9 mouse cellular contexts compared by ENCODE assay signal in genomic region chr1:93755291-93755610, GRCm38 (mm10). TPM values are rescaled to one million over a fixed set of nuclear protein-coding genes. Genes with fewer than 3 reads are reported as not detected.
DNase-seq lines count a peak whose midpoint lies in the region; ATAC-seq and TF ChIP-seq lines count a peak whose summit lies in the region.
"Had no signal": no experiment of that assay in that cellular context is flagged by ENCODE, and none has a peak within 500 bp of the region (broad histone marks: within the 10 kb centered on the region; RNA-seq: fewer than 3 reads in every experiment).

No protein-coding gene starts in this region.

- ATAC-seq in heart, embryonic 14.5 days (ENCODE audit: insufficient number of reproducible peaks, insufficient read depth, low FRiP score, low read depth), result no peak
- ATAC-seq in forebrain, embryonic 14.5 days, result no peak
- ATAC-seq in liver, postnatal 0 days, result no peak
- no peak for ATAC-seq in activated CD4-positive, CD25-positive, alpha-beta regulatory T cell, adult 4 months

- no peaks in the 10 kb centered on the region for H3K9me3 ChIP-seq in heart, embryonic 14.5 days (ENCODE audit: control insufficient read depth, low read length)
- H3K9me3 ChIP-seq in E14TG2a.4 (ENCODE audit: low read length), result no peaks in the 10 kb centered on the region
- no peaks in the 10 kb centered on the region for H3K9me3 ChIP-seq in forebrain, embryonic 14.5 days (replicated peaks; ENCODE audit: control insufficient read depth, low read length)
- H3K9me3 ChIP-seq in liver, postnatal 0 days (ENCODE audit: low read length), result no peaks in the 10 kb centered on the region

- peaks cover 0 to 18% of the 10 kb centered on the region in 2 experiments; a peak in 3 of 4 replicates for H3K4me1 ChIP-seq in heart, embryonic 14.5 days (ENCODE audit: control insufficient read depth in 2 of 2, insufficient read depth in 2 of 2, low read length in 2 of 2)
- peaks cover 65% of the 10 kb centered on the region for H3K4me1 ChIP-seq in E14TG2a.4 (replicated peaks; ENCODE audit: low read depth, low read length)
- peaks cover 15% of the 10 kb centered on the region for H3K4me1 ChIP-seq in forebrain, embryonic 14.5 days (ENCODE audit: control insufficient read depth, insufficient read depth, low read length)
- H3K4me1 ChIP-seq in liver, postnatal 0 days (ENCODE audit: insufficient read depth), result peaks cover 29% of the 10 kb centered on the region

- H3K4me2 ChIP-seq in heart, embryonic 14.5 days (ENCODE audit: low read length), result peak overlapping the region; percentile 69
- H3K4me2 ChIP-seq in forebrain, embryonic 14.5 days (ENCODE audit: low read length), result peak overlapping the region; percentile 59
- H3K4me2 ChIP-seq in liver, postnatal 0 days (ENCODE audit: low read depth, low read length), result peak overlapping the region; percentile 98

- H3K36me3 ChIP-seq in heart, embryonic 14.5 days (ENCODE audit: control insufficient read depth, insufficient read depth, low read length), result peaks cover 5% of the 10 kb centered on the region
- H3K36me3 ChIP-seq in E14TG2a.4 (ENCODE audit: insufficient read depth, low read length), result peaks cover 6% of the 10 kb centered on the region
- peaks cover 4% of the 10 kb centered on the region for H3K36me3 ChIP-seq in forebrain, embryonic 14.5 days (ENCODE audit: control insufficient read depth, insufficient read depth, low read length)
- H3K36me3 ChIP-seq in liver, postnatal 0 days (replicated peaks; ENCODE audit: insufficient read depth, low read length), result peaks cover 5% of the 10 kb centered on the region; the same call in 1 of the 2 replicates

- DNase-seq in heart, adult 11 months, result no peak
- DNase-seq in forebrain, embryonic 14.5 days (ENCODE audit: low spot score), result peak; percentile 32
- DNase-seq in liver, postnatal 0 days, result no peak
- no peak for DNase-seq in adrenal gland, adult 2 months
- DNase-seq in right cerebral cortex, postnatal 14 days, result no peak

- no peak for TF ChIP-seq EP300 in liver, postnatal 0 days (IDR thresholded peaks at IDR 0.05; ENCODE audit: low read depth)

- peak overlapping the region; percentile 62 to 83 for H3K4me3 ChIP-seq in heart, embryonic 14.5 days (ENCODE audit: control insufficient read depth in 1 of 2, insufficient read depth in 1 of 2, low read depth in 1 of 2, low read length in 2 of 2)
- H3K4me3 ChIP-seq in E14TG2a.4 (replicated peaks; ENCODE audit: low read length), result peak overlapping the region; percentile 94
- H3K4me3 ChIP-seq in forebrain, embryonic 14.5 days (ENCODE audit: low read depth, low read length), result peak overlapping the region; percentile 96
- peak overlapping the region; percentile 98 for H3K4me3 ChIP-seq in liver, postnatal 0 days (ENCODE audit: low read depth, low read length)

- TF ChIP-seq CTCF in E14TG2a.4 (conservative IDR thresholded peaks at IDR 0.05; ENCODE audit: low read length), result no peak
- TF ChIP-seq CTCF in liver, postnatal 0 days (IDR thresholded peaks at IDR 0.05; ENCODE audit: low read depth), result no peak

- no peaks in the 10 kb centered on the region for H3K27me3 ChIP-seq in heart, embryonic 14.5 days (ENCODE audit: control insufficient read depth, insufficient read depth, low read length)
- no peaks in the 10 kb centered on the region for H3K27me3 ChIP-seq in E14TG2a.4 (ENCODE audit: insufficient read depth, low read length)
- H3K27me3 ChIP-seq in forebrain, embryonic 14.5 days (replicated peaks; ENCODE audit: control insufficient read depth, insufficient read depth, low read length), result no peaks in the 10 kb centered on the region
- no peaks in the 10 kb centered on the region for H3K27me3 ChIP-seq in liver, postnatal 0 days (ENCODE audit: insufficient read depth, low read length)
- H3K27me3 ChIP-seq: Patski had no signal

- WGBS in heart, embryonic 14.5 days, result under 1% methylated on average over 13 of the region's 13 CpGs
- WGBS in forebrain, embryonic 14.5 days, result under 1% methylated on average over 13 of the region's 13 CpGs
- under 1% methylated on average over 13 of the region's 13 CpGs for WGBS in liver, postnatal 0 days (ENCODE audit: insufficient replicate concordance)

- peak overlapping the region; percentile 18 to 82 for H3K27ac ChIP-seq in heart, embryonic 14.5 days (replicated peaks in 1 of 2; ENCODE audit: control insufficient read depth in 1 of 2, insufficient read depth in 1 of 2, low read depth in 2 of 2, low read length in 2 of 2)
- H3K27ac ChIP-seq in forebrain, embryonic 14.5 days (ENCODE audit: low read depth, low read length), result peak overlapping the region; percentile 82
- peak overlapping the region; percentile 95 for H3K27ac ChIP-seq in liver, postnatal 0 days (ENCODE audit: low read depth)

- H3K9ac ChIP-seq in heart, embryonic 14.5 days (ENCODE audit: low read length), result peak overlapping the region; percentile 91
- H3K9ac ChIP-seq in forebrain, embryonic 14.5 days (ENCODE audit: low read length), result peak overlapping the region; percentile 91
- peak overlapping the region; percentile 96 for H3K9ac ChIP-seq in liver, postnatal 0 days (replicated peaks)

RNA-seq across cellular contexts. Expression of gene Thap4, which starts 0.6 kb away (rescaled TPM):
- polyA plus RNA-seq in heart, embryonic 14.5 days (2014; fragmentation: Nextera tagmentation; extraction: Ambion mirVana), result 52.8 and 59.4 TPM in 2 replicates
- 38.4 and 44.4 TPM in 2 replicates for polyA plus RNA-seq in forebrain, embryonic 14.5 days (2014; fragmentation: Nextera tagmentation; extraction: Ambion mirVana)
- polyA plus RNA-seq in liver, postnatal 0 days (2015; fragmentation: Nextera tagmentation; extraction: Ambion mirVana), result 13.0 TPM in 2 replicates
- 10 to 100 TPM; 49.2 to 52.0 TPM for total RNA-seq in adrenal gland, adult 2 months (2021)
- polyA plus RNA-seq in adrenal gland, adult 2 months (2012; rRNA removed), result 44.0 and 45.1 TPM in 2 replicates
- 10 to 100 TPM; 15.3 to 16.5 TPM for polyA plus RNA-seq in activated CD4-positive, CD25-positive, alpha-beta regulatory T cell, adult 4 months (2017; shearing (Covaris generic))

RNA-seq across cellular contexts. Expression of gene Atg4b, which starts 4.0 kb away (rescaled TPM):
- 63.1 and 63.5 TPM in 2 replicates for polyA plus RNA-seq in heart, embryonic 14.5 days (2014; fragmentation: Nextera tagmentation; extraction: Ambion mirVana)
- 95.0 and 113 TPM in 2 replicates for polyA plus RNA-seq in forebrain, embryonic 14.5 days (2014; fragmentation: Nextera tagmentation; extraction: Ambion mirVana)
- polyA plus RNA-seq in liver, postnatal 0 days (2015; fragmentation: Nextera tagmentation; extraction: Ambion mirVana), result 48.9 and 51.6 TPM in 2 replicates
- total RNA-seq in adrenal gland, adult 2 months (2021), result 10 to 100 TPM; 73.5 to 87.9 TPM
- polyA plus RNA-seq in adrenal gland, adult 2 months (2012; rRNA removed), result 43.7 and 50.8 TPM in 2 replicates
- polyA plus RNA-seq in activated CD4-positive, CD25-positive, alpha-beta regulatory T cell, adult 4 months (2017; shearing (Covaris generic)), result 10 to 100 TPM; 54.1 to 77.9 TPM

RNA-seq across cellular contexts. Expression of gene Dtymk, which starts 46.5 kb away (rescaled TPM):
- 164 and 167 TPM in 2 replicates for polyA plus RNA-seq in heart, embryonic 14.5 days (2014; fragmentation: Nextera tagmentation; extraction: Ambion mirVana)
- 173 and 185 TPM in 2 replicates for polyA plus RNA-seq in forebrain, embryonic 14.5 days (2014; fragmentation: Nextera tagmentation; extraction: Ambion mirVana)
- polyA plus RNA-seq in liver, postnatal 0 days (2015; fragmentation: Nextera tagmentation; extraction: Ambion mirVana), result 73.3 and 78.9 TPM in 2 replicates
- total RNA-seq in adrenal gland, adult 2 months (2021), result 10 to 100 TPM; 50.6 to 66.3 TPM
- 43.2 and 44.5 TPM in 2 replicates for polyA plus RNA-seq in adrenal gland, adult 2 months (2012; rRNA removed)
- polyA plus RNA-seq in activated CD4-positive, CD25-positive, alpha-beta regulatory T cell, adult 4 months (2017; shearing (Covaris generic)), result 100 to 1,000 TPM; 129 to 134 TPM

RNA-seq across cellular contexts. Expression of gene Ing5, which starts 48.5 kb away (rescaled TPM):
- polyA plus RNA-seq in heart, embryonic 14.5 days (2014; fragmentation: Nextera tagmentation; extraction: Ambion mirVana), result 11.2 and 11.6 TPM in 2 replicates
- 8.0 and 8.5 TPM in 2 replicates for polyA plus RNA-seq in forebrain, embryonic 14.5 days (2014; fragmentation: Nextera tagmentation; extraction: Ambion mirVana)
- 4.6 and 5.7 TPM in 2 replicates for polyA plus RNA-seq in liver, postnatal 0 days (2015; fragmentation: Nextera tagmentation; extraction: Ambion mirVana)
- 10 to 100 TPM; 14.8 to 19.1 TPM for total RNA-seq in adrenal gland, adult 2 months (2021)
- polyA plus RNA-seq in adrenal gland, adult 2 months (2012; rRNA removed), result 4.3 and 4.6 TPM in 2 replicates
- polyA plus RNA-seq in activated CD4-positive, CD25-positive, alpha-beta regulatory T cell, adult 4 months (2017; shearing (Covaris generic)), result 10 to 100 TPM; 19.8 to 21.8 TPM
